Mouse (Mus musculus) lung, postnatal 0 days (tissue): ENCODE measurements at regions not wholly inside any gene's neighbourhood (a gene's known extent, or its start where the extent isn't known, plus 50 kb on each side); places are given as distances from the start of the nearest gene placed in this dataset.

Source experiments
- CTCF ChIP-seq: IDR thresholded peaks from 2 replicates; pipeline ENCODE4 v1.5.1; 2016; ENCODE audit warnings: antibody characterized with exemption, mild to moderate bottlenecking
- EP300 ChIP-seq: IDR thresholded peaks from 2 replicates; pipeline ENCODE4 v1.6.1; 2016; ENCODE audit warnings: antibody characterized with exemption, mild to moderate bottlenecking, control low read depth

- TF ChIP-seq CTCF (no peak), EP300 (no peak)
Observed at GRCm38 (mm10) chr2:107118711-107119474, 59.4 kb upstream of the Fshb start.
